Mouse (Mus musculus) cerebellum, postnatal 36 days (tissue): ENCODE measurements around the gene Ildr2.
A peak's percentile ranks its signal among the peaks of the same experiment; 100 is the strongest.

Experiments used
- DNase-seq, 2 experiments: peaks; one replicate each; pipeline ENCODE4 v3.0.0; 2021 to 2022; ENCODE audit warnings: mixed read lengths in 2 of 2

Ildr2 gene

DNA sequence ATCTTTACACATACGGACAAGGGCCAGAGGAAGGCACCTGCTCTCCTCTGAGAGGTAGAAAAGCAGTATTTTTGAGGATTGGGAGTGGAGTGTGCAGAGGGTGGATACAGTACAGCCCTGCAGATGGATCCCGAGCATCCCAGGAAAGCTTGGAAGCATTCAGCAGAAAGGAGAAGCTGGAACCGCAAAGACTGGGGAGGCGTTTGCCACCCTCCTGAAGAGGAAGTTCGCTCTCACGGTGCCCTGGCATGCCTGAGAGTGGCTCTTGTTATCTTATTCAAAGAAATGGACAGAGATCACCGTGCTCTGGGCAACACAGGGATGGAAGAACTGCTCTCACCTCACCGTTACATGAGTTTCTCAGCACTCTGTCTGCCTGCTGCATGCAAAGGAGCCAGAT, 30.5 kb downstream of the Ildr2 start:
- no peak for DNase-seq

DNA sequence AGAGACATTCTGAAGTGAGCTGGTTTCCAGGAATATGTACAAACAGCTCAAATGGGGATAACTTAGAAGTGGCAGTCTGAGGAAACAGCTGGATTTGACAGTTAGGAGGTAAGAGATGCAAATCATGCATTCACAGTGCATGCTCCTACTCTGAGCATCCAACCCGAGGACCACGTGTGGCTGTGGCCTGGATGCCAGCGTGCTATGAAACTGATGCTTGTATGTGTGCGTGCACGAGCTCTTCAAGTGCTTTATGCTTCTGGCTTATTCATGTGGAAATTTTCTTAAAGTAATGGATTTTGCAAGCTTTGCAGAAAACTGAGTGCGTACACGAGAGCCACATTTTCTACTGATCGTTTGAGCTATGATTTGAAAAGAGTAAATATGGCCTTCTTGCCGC, 32.3 kb downstream of the Ildr2 start:
- no peak for DNase-seq

DNA sequence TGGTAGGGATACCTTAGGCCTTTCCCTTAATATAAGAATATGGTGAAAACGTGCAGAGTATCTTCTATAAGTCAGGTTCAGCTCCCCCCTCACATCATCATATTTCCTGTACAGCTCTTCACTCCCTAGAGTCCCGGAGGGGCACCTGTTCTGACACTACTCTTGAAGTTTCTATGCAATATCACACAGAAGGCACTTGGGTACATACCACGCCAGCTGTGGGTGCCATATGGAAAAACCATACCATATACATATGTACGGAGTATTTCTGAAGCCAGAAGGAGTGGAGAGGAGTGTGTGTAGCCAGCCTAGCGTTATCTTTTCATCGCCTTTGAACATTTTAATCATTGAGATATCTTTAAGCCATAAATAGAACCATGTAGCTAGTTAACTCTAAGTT, 36.6 kb downstream of the Ildr2 start:
- DNase-seq, result no peak

DNA sequence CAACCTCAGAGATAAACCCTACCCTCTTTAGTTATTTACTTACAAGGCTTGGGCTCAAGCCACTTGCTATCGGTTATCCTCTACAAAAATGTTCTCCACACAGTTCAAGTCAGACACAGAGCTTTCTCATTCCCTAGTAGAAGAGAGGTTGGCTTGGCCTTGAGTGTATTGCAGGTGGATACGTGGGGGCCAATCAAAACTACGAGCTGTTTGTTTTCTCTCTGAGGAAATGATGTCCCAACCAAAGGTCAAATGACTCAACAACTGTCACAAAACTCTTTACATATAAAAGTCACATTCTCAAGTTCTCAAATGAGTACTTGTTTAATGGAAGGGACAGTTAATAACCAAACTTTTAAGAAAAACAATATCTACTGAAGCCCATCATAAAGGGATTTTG, 39.1 kb downstream of the Ildr2 start:
- no peak for DNase-seq

DNA sequence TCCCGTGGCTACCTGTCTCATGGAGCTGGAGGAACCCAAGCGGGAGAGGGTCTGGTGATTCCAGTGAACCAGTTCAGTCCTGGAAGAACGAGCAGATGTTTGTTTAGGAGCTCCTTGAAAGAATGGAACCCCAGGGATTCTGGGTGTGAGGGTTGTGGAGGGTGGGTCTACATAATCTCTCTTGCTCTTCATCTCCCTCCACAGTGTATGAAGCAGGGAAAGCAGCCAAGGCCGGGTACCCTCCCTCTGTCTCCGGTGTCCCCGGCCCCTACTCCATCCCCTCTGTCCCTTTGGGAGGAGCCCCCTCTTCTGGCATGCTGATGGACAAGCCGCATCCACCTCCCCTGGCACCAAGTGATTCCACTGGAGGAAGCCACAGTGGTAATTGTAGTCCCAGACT, 41.6 kb downstream of the Ildr2 start:
- DNase-seq, result no peak

DNA sequence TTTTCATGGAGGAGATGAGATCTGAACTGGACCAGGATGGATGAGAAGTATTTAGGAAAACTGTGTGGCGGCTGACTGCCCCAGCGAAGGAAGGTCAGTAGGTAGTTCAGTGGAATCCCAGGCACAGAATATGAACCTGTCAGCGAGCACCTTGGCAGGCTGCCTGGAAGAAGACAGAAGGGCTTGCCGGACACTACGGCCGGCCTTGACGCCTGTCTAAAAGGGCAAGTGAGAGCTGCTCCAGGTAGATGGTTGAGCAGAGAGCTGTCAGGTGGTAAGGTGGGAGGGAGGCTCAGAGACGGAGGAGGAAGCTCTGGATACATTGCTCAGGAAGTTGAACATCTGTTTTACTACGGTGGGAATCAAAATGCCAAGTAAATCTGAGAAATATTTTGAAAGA, 42.4 kb downstream of the Ildr2 start:
- peak; percentile 42 for DNase-seq

DNA sequence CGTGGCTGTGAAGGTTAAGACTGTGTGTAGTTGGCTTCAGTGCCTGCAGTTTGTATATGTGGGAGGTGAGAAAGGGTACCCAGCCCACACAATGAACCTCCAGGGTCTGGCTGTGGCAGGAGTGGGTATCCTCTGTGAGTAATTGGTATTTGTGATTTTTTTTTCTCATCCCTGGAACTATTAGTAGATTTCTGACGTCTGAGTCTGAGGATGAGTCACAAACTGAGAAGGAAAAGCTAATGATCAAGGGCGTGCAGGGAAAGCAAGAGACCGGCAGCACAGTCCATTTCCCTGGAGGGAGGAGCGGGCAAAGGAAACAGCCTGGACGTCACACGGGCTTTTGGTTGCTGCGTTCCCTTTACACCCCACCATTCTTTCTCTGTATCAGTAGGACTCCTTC, 43.0 kb downstream of the Ildr2 start:
- no peak for DNase-seq

DNA sequence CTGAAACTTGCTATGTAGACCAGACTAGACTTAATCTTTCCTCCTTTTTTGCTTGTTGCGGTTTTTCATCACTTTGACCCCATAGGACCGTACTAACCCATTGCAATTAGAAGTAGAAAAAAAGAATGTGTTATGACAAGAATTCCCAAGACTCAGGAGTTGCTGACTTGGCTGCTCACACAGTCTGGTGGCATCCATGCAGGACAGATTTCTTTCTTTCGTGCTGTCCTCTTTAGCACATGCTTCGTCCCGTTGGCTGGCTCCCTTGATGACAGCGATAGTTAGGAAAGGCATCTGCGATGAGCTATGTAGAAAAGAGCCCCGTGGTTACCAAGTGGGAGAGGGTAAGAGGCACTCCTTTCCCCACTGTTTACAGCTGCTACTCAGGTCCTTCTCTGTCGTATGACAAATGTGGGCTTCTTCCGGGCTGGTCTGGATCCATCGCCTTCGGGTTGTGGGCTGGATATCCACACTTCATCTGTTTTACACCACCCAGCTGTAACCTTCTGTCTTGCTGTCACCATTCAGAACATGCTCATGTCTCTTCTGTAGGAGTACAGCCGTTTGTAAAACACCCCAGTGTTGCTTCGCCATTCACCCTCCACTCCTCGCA, 43.7 kb downstream of the Ildr2 start:
- no peak for DNase-seq

DNA sequence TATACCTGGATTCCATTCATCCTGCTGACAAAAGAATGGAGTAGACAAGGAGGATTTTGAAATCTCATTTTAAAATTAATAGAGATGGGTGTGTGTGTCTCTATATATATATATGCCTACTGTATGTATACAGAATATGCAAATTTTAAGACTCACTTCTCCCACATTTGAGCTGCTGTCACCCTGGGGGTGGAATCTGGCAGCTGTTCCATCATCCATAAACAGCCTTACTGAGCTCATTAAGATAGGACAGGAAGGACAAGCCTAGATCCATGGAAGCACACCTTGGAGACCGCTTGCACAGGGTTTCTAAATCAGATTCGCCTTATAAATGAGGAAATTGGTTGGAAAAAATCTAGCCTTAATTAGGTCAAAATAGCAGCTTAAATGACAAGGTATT, 44.9 kb downstream of the Ildr2 start:
- no peak for DNase-seq

DNA sequence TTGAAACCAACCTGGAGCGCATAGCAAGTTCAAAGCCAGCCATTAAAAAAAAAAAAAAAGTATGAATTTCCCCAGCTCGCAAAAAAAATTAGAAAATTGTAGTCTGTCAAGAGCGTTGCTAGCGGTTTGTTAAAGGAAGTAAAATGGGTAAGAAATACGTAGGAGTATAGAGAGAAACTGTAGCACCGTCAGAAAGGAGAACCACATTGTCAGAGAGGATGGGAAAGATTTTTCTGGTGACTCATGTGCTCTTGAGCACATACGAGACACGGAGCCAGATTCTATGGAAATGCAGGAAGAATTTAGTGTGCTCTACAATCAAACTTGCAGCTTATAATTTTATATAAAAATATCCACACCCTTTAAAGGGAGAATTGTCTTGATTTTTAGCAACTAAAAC, 45.9 kb downstream of the Ildr2 start:
- no peak for DNase-seq

DNA sequence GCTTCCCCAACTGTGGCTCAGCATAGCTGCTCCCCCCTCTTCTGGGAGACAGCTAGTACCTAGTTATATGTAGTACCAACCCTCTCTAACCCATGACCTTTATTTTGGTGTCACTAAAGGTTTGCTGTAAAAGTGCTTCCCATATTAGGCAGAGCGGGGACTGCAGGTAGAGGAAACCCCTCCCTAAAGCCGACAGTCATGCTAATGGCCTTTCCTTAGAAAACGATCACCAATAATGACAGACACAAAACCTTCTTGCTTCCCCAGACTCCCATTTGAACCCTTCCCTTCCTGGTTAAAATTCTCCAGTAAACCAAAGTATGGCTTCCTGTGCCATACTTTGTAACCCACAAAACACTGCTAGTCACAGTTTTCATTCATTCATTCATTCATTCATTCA, 46.6 kb downstream of the Ildr2 start:
- DNase-seq, result no peak

DNA sequence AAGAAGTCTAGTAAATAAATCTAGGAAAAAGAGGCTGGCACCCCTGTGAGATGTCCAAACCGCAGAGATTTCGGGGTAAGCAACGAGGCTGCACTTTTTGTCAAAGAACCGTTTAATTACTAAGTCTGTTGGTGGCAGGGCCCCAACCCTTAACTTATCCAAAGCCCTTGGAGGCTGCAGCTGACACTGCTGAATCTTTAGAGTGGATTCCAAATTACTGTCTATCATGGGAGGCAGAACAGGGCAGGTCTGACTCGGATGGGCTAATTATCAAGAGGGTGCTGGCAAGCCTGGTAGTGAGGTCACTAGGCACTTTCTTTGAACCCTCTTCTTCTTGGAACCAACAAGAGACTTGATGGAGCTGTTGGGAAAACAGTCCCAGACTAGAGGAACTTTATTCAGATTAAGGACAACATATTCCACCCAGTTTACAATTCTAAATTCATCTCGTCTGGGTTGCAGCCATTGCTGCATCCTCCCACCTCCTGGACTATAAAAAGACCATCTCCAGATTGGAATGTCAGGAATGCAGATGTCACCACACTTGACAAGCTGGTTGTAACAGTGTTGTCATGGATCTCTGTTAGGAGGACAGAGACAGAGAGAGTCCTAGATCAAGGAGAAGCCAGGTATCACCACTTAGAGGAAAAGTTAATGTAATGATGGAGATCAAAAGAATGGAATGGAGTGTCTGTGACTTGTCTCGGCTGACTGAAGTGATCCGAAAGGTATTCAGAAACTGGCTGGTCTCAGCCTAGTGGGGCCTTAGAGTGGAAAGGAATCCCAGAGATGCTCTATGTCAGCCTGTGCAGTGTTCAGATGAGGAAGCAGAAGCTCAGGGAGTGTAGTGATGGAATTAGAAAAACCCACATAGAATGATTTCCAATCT, 50.7 kb downstream of the Ildr2 start:
- DNase-seq, result no peak

DNA sequence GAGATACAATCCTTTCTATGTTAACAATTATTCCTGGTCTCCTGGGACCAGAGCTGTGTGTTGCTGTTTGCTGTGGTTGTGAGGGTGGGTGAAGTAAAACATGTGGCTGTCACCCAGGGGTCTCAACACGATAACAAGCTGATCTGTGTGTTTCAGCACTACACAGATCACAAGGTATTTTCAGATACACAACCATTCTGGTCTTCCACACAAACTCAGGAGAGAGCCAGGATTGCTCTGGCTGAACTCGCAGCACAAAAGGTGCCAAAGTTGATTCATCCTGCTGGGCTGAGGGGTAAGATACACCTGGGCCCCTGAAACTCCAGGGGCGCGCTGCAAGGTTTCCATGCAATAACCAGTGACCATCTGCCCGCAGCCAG, 54.5 kb downstream of the Ildr2 start:
- DNase-seq, result no peak

DNA sequence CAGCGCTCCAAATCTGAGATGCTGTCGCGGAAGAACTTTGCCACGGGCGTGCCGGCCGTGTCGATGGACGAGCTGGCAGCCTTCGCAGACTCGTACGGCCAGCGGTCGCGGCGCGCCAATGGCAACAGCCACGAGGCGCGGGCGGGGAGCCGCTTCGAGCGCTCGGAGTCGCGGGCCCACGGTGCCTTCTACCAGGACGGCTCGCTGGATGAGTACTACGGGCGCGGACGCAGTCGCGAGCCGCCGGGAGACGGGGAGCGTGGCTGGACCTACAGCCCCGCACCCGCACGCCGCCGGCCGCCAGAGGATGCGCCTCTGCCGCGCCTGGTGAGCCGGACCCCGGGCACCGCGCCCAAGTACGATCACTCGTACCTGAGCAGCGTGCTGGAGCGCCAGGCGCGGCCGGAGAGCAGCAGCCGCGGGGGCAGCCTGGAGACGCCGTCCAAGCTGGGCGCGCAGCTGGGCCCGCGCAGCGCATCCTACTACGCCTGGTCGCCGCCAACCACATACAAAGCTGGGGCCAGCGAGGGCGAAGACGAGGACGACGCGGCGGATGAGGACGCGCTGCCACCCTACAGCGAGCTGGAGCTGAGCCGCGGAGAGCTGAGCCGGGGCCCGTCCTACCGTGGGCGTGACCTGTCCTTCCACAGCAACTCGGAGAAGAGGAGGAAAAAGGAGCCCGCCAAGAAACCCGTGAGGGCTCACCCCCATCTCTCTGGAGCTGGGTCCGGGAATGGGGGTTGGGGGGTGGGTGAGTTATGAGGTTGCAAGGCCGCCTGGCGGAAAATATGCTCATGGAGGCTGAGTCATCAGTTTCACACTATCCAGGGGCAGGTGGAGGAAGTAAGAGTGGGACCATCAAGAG, 55.1 kb downstream of the Ildr2 start:
- peak; percentile 37 to 48 for DNase-seq

DNA sequence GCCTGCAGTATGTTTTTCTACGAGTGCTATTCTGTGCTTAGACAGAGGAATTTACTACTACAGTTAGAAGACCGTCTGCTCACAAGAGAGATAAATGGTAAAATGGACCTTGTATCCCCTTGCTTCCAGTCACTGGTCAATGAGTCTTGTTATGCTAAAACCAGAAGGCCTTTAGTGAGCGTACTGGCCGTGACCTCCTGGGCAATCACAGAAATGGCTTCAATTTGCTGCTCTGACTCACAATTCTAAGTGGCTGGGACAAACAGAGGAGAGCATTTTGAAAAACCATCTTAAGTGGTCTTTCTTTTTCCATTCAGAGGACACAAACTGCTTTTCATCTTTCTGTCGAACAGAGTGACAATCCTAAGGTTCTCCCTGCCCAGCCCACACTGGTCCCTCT, 57.2 kb downstream of the Ildr2 start:
- DNase-seq, result no peak

DNA sequence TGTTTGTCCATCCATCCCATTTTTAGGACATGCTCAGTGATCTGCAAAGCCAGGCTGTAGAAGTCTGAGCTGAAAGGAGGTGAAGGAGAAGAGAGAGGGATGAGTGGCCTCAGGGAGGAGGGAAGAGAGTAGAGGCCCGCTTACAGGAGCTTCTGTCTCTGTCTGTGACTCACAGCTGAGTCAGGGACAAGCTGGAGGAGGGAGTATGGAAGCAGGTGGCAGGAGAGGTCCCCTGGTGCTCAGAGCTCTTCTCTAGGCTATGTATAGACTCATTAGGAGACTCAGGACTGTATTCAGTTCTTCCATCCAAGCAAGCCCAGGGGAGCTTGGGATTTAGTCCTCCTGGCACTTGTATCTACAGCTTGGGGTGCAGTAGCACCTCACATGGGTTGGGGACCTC, 59.7 kb downstream of the Ildr2 start:
- peak; percentile 19 to 30 for DNase-seq

DNA sequence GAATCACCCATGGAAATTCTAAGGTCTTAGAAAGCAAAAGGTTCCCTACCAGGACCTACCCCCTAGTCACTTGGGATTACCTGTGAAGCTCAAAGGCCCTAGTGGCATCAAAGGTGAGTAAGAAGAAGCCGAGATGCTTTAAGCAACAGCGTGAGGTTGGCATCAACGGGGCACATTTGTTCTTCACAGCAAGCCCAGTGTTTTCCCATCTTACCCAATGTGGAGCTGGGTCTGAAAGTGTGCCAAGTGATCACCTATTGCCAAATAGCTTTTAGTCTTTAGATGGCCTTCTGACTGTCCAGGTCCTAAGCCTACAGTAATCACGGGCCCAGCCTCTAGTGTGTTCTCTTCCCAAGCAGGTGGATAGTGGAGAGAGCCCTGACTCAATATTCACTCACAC, 61.8 kb downstream of the Ildr2 start:
- DNase-seq, result peak in 1 of 2 experiments; percentile 13

DNA sequence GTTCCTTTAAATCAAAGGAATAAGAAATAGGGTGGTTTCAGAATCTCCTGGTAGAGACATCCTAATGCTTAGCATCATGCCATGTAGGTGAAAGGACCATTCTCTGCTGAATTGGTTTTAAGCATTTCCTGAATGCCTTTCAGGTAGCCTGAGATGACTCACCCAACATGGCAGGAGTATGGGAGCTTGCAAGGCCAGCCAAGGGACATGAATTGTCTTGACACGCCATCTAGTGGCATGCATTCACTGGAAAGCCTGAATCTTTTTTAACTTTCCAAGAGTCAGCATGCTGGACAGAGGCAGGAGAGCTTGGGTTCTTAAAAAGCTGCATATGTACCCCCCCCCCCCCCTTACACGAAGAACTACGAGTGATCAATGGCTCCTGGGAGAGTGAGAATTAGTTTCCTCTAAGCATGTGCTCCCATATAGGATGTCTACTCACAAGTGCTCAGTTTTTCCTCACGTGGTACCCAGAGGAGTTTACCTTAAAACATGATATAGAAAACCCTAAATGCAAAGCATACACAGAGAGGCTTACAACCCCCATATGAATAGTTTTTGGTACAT, 65.3 kb downstream of the Ildr2 start:
- peak; percentile 49 to 71 for DNase-seq

DNA sequence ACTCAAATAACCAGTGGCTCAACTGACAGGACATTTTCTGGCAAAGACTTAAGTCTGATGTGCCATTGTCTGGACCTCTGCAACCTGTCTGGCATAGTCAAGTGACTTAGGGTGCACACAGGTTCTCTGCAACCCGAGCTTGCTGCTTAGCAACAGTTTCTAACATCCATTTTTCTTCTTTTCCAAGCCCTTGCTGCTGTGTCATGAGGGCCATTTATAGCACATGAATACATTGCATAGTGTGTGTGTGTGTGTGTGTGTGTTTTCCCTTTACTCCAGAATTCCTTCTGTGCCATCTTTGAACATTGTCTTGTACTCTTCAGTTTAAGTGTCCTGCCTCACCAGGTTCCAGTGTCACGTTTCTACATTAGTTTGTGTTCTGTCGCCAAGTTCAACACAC, 72.5 kb downstream of the Ildr2 start:
- no peak for DNase-seq

DNA sequence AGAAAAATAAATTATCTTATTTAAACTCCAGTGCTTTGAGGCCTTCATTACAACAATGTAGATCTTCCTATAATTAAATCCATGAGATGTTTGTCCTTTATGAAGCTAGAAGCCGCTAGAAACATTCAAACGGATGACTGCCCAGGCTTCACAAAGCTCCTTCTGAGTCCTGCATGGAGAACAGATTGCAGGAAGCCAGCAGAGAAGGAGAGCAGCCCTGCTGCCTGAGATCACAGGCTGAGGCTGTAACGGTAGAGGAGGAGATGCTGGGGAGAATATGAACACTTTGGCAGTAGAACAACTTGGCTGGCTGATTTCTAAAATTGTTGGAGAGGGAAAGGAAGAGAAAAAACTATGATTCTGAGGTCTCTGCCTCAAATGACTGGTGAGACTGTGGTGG, 76.8 kb downstream of the Ildr2 start:
- DNase-seq, result no peak

DNA sequence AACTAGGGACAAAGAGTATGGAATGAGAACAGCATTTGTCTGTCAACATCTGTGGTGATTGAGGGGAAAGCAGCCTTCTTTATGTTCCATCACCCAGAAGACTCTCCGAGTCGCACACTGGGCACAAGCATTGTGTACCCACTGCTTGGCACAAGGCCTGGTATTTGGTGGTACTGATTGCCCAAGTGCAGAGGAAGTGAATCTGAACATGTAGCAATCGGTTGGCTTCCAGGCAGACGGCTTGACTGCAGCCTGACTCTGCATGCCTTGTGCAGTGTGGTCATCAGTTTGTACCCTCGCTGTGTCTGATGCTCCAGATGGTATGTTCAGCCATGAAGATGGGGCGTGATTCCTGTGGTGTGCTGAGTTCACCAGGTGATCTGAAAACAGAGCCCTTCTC, 85.2 kb downstream of the Ildr2 start:
- DNase-seq, result no peak

DNA sequence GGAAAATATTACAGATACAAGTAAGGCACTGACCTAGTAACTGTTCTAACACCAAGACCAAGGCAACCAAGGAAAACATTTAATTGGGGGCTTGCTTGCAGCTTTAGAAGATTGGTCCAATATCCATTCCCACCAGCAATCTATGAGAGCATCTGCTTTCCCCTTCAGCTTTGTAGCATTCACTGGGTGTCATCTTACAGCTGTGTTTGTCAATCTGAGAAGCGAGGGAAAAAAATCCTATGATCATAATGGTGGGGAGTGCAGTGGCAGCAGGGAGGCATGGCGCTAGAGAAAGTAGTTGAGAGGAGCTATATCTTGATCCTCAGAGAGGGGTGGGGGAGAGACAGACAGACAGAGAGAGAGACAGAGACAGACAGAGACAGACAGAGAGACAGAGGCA, 88.1 kb downstream of the Ildr2 start:
- no peak for DNase-seq

DNA sequence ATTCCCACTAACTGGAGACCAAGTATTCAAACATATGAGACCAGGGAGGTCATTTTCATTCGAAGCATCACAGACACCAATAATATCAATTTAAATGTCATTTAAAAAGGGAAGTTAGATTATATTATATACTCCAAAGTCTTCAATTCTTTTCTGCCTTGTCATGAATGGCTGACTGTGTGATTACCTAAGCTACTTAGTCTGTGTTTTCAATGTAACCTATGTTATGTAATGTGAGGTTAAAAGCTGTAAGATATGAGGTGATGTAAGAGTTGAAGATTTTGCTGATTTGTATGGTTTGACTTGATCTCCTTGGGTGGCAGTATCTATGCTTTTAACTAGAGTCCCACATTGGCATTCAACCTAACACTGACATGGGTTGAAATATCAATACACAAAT, 88.6 kb downstream of the Ildr2 start:
- DNase-seq, result no peak
